Mouse (Mus musculus) granulocyte monocyte progenitor cell, adult 5-6 weeks (primary cell): ENCODE measurements around the gene Olfr1428. TPM values are rescaled to one million over a fixed set of nuclear protein-coding genes. Genes with fewer than 3 reads are reported as not detected.
"Not testable (repeated sequence)": the region's sequence is repeated elsewhere in the genome, so short reads cannot be mapped to it uniquely, and the experiment has no call there.

ENCODE experiments used
- ATAC-seq: replicated peaks from 2 replicates; pipeline ENCODE4 v1.8.0; 2016; ENCODE audit warnings: mild to moderate bottlenecking, moderate TSS enrichment, inconsistent platforms; ENCODE audit not compliant: poor library complexity, severe bottlenecking
- total RNA-seq, 2 experiments: library from RNA; stranded (forward) in 1 of 2; stranded (reverse) in 1 of 2; fragments of 200-712, 200-1000 nt in 1 of 2; fragments of >200 nt in 1 of 2; fragmentation: Nextera tagmentation in 1 of 2; gene quantifications; 2 replicates each; pipeline ENCODE4 v1.2.3; 2014 to 2017

Olfr1428 gene
- total RNA-seq (2014; fragmentation: Nextera tagmentation) (not detected in 2 replicates), total RNA-seq (2017) (not detected in 2 replicates)

DNA sequence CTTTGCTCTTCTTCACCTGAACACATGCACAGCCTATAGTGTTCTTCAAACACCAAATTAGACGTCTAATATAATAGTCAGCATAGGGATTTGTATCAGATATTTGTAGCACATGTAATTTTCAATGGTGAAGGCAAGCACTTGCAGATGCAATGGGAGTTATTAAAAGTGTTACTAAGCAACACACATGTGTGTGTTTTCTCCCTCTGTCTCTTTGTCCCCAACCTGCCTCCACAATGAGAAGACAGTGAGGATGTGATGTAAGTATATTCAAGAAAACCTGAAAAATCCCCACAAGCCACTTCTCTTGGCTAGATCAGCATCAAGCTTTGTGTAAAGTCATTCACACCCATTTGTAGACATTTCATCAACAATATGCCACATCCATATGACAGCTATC, at the start of gene Olfr1428:
Gene Olfr1428 (minus strand): TSS at position 101 of the 400 bp plus-strand sequence.
- ATAC-seq, result no peak

DNA sequence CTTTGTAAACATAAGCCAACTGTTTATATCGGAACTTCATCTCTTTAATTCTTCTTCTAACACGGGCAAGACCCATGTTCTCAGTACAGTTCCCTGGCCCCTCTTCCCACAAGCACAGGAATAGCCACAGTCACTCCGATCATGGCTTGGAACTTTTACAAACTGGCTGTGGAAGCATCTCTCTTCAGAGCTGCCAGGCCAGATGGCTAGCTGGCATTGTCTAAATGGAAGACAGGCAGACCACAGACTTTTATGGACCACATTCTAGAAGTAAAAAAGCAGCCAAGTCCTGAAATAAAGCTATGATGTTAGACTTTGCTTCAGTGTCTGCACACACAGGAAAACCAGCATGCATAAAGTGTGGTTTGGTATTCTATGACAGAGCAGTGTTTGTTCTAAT, 29.8 kb upstream of the Olfr1428 start:
- ATAC-seq, result no peak

DNA sequence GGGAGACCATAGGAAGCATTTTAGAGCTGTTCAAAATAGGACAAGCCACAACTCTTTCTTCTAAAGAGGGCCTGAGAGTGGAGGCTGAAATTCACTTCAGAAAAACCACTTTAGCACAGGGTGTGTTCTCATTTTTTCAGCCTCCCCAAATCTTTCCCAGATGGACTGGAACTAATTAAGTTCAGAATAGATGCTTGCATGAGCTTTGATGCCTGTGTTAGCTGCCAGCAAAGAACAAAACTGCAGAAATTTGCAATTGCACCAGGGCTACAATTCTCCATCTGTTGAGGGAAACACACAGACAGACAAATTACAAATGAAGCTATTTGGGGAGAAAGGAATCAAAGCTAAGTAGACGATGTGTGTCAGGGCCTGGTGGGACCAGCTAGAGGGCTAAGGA, 27.7 kb upstream of the Olfr1428 start:
- no peak for ATAC-seq

DNA sequence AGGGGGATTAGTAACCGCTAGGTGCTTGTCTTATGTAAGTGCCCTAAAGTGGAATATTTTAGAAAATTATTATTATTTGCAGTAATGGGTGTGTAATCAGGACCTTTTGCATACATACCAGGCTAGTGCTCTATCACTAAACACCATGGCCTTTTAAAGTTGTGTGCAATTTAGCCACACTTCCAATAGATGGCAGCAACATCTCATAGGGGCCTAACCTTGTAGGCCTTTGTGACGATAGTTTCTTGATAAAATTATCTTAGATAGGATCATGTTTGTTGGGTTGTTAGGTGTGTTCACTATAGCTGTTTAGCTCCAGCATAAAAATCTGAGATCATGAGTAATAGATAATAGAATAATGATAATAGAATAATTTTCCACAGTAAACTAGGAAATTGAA, 18.6 kb upstream of the Olfr1428 start:
- ATAC-seq, result peak; percentile 78

DNA sequence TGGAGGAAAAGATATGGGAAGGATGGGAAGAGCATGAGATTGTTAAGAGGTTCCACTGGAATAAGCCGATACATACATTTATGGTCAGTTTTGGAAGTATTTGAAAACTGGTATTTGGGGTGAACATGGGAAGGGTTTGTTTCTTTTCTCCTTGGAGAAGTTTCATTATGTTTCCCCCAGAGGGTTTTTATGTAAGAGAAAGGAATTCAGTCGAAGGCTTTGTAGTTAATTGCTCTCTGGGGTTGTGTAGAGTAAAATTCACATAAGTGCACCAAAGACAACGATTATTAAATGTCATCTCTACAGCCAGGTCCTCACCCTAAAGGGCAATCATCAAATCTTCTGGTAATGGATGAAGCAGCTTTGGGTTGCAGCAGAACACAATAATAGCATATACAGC, 7.4 kb upstream of the Olfr1428 start, which contains the start of gene Olfr76:
Gene Olfr76 (minus strand): TSS at position 101 of the 400 bp plus-strand sequence.
- ATAC-seq, result no peak

DNA sequence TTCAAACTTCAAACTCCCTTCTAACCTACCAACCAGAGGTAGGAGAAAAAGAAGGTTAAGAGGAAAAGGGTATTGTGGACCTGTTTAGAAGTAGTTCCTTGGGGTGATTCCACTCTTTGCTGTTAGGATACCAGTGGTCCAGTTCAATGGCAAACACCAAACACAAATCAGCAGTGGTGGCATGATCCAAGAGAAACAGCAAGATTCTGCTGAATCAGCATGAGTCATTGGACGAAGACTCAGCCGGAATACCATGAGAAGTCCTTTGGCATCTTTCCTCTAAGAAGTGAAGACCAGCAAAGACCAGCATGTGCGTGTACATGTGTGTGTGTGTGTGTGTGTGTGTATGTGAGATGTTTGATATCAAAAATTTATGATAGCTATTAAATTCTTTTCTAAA, 767 bp upstream of the Olfr1428 start:
- no peak for ATAC-seq

DNA sequence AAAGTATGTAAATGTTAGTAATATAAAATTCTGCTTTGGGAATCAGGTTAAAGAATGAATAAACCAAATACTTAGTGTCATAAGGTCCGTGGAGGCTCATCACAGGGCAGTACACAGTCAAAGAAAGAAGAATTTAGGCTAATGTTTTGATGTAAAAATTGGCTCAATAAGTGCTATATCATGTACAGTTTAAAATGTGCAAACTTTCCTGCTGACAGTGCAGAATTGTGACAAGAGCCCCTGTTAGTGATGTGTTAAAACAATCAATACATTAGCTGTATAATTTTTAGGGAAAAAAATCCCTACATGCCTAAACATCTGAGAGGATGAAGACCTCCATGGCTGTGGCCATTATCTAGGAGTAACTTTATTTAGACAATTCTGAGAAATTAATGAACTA, 1.9 kb downstream of the Olfr1428 start:
- ATAC-seq, result no peak

DNA sequence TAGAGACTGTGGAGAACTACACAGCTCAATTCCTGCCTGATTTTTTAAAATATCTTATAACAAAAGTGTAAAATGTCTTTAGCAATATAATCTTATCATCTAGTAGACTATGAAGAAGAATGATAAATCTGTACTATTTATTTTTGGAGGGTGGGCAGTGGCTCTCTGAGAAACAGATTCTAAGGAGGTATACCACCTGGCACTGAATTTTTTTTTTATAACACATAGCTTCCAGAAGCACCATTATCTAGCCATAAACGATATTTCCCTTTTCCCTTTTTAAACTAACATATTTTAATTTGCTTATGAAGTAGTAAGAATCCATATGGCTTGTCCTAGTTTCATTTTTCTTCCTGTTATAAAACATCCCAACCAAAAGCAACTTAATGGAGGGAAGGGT, 11.2 kb downstream of the Olfr1428 start:
- no peak for ATAC-seq

DNA sequence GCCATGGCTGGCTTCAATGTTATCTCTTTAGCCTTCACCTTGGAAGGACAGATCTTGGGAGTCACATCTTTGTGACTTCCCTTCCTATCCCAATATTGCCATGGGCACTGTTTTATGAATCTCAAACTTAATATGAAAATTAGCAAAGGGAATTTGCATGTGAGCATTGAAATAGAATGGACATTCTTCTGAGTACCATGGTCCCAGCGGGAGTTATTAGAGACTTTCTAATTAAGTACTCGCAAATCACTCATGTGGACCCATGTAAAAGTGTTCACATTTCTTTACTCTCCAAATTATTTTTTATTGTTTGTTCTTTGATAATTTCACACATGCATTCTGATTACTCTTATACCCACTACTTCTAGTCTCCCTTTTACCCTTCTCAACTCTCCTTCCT, 12.5 kb downstream of the Olfr1428 start, which contains the start of gene Olfr1427:
Gene Olfr1427 (minus strand): TSS at position 101 of the 400 bp plus-strand sequence.
- no peak for ATAC-seq

DNA sequence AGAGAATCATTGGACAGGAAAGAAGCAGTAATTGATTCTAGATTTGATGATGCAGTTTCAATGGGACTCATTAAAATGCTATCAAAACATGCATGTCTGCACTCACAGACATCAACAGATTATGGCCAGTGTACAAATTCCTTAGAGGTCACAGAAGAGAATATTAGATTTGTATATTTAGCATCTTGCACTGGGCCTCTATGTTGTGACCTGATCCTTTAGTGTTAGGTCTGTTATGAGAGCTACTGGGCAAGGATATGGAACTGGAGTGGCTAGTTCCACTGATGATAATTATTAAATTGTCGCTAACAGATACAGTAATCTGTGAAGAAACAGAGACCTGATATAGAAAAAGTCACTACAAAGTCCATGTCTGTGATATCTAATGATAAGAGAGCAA, 23.8 kb downstream of the Olfr1428 start, which contains the start of gene Olfr1426:
Gene Olfr1426 (minus strand): TSS at position 101 of the 400 bp plus-strand sequence.
- ATAC-seq, result no peak

DNA sequence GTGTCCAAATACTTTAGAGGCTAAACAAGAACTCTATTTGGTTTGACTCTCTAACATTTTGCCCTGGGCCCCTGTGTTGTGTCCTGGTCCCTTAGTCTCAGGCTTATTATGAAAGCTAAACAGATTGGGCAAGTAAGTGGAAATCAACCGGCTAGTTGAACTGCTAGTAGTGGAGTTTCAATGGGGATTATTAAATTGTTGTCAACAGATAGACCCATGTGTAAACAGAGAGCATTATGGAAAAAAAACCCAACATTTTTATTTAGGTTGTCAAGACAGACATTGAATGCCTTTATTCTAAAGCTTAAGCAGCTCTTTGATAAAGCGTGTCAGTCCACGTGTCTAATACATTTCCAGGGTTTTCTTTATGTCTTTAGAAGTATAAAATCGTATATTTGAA, 38.1 kb downstream of the Olfr1428 start, which contains the start of gene Olfr1425:
Gene Olfr1425 (minus strand): TSS at position 101 of the 400 bp plus-strand sequence.
- ATAC-seq, result not testable (repeated sequence)

DNA sequence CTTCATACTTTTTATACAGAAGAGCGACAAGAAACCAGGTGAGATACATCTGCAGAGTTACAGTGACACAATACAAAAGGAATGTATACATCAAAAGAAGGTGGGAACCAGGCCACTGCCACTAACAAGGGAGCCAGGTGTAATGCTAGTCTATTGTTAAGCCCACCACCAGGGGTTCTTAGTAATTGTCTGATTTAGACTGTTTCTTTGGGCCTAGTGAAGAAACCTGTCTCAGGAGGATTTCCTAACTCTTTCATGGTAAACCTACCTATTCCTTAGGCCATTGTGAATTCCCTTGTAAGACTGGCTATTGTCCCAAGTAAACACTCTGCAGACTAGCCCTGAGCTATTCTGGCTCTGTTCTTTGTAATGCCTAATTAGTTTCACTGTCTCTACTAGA, 46.2 kb downstream of the Olfr1428 start:
- not testable (repeated sequence) for ATAC-seq

DNA sequence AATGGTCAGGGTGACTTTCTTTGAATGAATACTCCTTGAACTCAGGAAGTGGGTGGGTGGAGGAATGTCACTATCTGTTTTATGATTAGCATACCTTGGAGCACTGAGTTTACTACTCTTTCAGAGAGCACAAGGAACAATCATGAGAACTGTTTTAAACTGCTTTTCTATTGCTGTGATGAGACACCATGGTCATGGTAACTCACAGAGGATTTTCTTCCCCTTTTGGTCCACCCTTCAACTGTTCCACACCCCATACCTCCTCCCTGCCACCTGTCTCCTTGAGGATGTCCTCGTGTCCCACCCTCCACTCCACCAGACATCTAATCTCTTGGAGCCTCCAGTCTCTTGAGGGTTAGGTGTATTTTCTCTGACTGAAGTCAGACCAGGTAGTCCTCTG, 47.9 kb downstream of the Olfr1428 start:
- ATAC-seq, result not testable (repeated sequence)

DNA sequence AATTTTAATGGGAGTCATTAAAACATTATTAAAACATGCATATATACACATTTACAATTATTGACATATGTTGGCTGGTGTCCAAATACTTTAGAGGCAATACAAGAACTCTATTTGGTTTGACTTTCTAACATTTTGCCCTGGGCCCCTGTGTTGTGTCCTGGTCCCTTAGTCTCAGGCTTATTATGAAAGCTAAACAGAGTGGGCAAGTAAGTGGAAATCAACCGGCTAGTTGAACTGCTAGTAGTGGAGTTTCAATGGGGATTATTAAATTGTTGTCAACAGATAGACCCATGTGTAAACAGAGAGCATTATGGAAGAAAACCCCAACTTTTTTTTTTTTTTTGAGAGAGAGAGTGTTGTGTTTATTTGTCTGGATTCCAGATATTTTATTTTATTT, 53.1 kb downstream of the Olfr1428 start, which contains the start of gene Olfr1424:
Gene Olfr1424 (minus strand): TSS at position 101 of the 400 bp plus-strand sequence.
- ATAC-seq, result not testable (repeated sequence)

Other genes starting within 250 kb of the Olfr1428 start
- not detected in 2 replicates for gene Olfr1419, start 240.8 kb downstream of the Olfr1428 start, total RNA-seq (2014; fragmentation: Nextera tagmentation)
- not detected in 2 replicates for gene Olfr1419, start 240.8 kb downstream of the Olfr1428 start, total RNA-seq (2017)
- not detected in 2 replicates for gene Olfr1420, start 229.3 kb downstream of the Olfr1428 start, total RNA-seq (2014; fragmentation: Nextera tagmentation)
- gene Olfr1420, start 229.3 kb downstream of the Olfr1428 start, total RNA-seq (2017), result not detected in 2 replicates
- gene Patl1, start 203.5 kb downstream of the Olfr1428 start, total RNA-seq (2014; fragmentation: Nextera tagmentation), result 33.2 and 43.7 TPM in 2 replicates
- gene Patl1, start 203.5 kb downstream of the Olfr1428 start, total RNA-seq (2017), result 12.6 and 12.8 TPM in 2 replicates
- 39.1 and 46.5 TPM in 2 replicates for gene Osbp, start 150.0 kb downstream of the Olfr1428 start, total RNA-seq (2014; fragmentation: Nextera tagmentation)
- 35.2 and 42.3 TPM in 2 replicates for gene Osbp, start 150.0 kb downstream of the Olfr1428 start, total RNA-seq (2017)
- not detected in 2 replicates for gene Olfr1423, start 74.6 kb downstream of the Olfr1428 start, total RNA-seq (2014; fragmentation: Nextera tagmentation)
- not detected in 2 replicates for gene Olfr1423, start 74.6 kb downstream of the Olfr1428 start, total RNA-seq (2017)
- gene Olfr1424, start 53.2 kb downstream of the Olfr1428 start, total RNA-seq (2014; fragmentation: Nextera tagmentation), result not detected in 2 replicates
- not detected in 2 replicates for gene Olfr1424, start 53.2 kb downstream of the Olfr1428 start, total RNA-seq (2017)
- not detected in 2 replicates for gene Olfr1425, start 38.2 kb downstream of the Olfr1428 start, total RNA-seq (2014; fragmentation: Nextera tagmentation)
- gene Olfr1425, start 38.2 kb downstream of the Olfr1428 start, total RNA-seq (2017), result not detected in 2 replicates
- gene Olfr1426, start 23.9 kb downstream of the Olfr1428 start, total RNA-seq (2014; fragmentation: Nextera tagmentation), result not detected in 2 replicates
- gene Olfr1426, start 23.9 kb downstream of the Olfr1428 start, total RNA-seq (2017), result not detected in 2 replicates
- gene Olfr1427, start 12.6 kb downstream of the Olfr1428 start, total RNA-seq (2014; fragmentation: Nextera tagmentation), result not detected in 2 replicates
- not detected in 2 replicates for gene Olfr1427, start 12.6 kb downstream of the Olfr1428 start, total RNA-seq (2017)
- gene Olfr76, start 7.3 kb upstream of the Olfr1428 start, total RNA-seq (2014; fragmentation: Nextera tagmentation), result not detected in 2 replicates
- gene Olfr76, start 7.3 kb upstream of the Olfr1428 start, total RNA-seq (2017), result not detected in 2 replicates
- gene Olfr1555-ps1, start 54.2 kb upstream of the Olfr1428 start, total RNA-seq (2014; fragmentation: Nextera tagmentation), result not detected in 2 replicates
- gene Olfr1555-ps1, start 54.2 kb upstream of the Olfr1428 start, total RNA-seq (2017), result not detected in 2 replicates
- not detected in 2 replicates for gene Olfr1431, start 84.7 kb upstream of the Olfr1428 start, total RNA-seq (2014; fragmentation: Nextera tagmentation)
- gene Olfr1431, start 84.7 kb upstream of the Olfr1428 start, total RNA-seq (2017), result not detected in 2 replicates
- gene Olfr1432, start 116.7 kb upstream of the Olfr1428 start, total RNA-seq (2014; fragmentation: Nextera tagmentation), result not detected in 2 replicates
- gene Olfr1432, start 116.7 kb upstream of the Olfr1428 start, total RNA-seq (2017), result not detected in 2 replicates
- gene Olfr262, start 125.8 kb upstream of the Olfr1428 start, total RNA-seq (2014; fragmentation: Nextera tagmentation), result not detected in 2 replicates
- not detected in 2 replicates for gene Olfr262, start 125.8 kb upstream of the Olfr1428 start, total RNA-seq (2017)
- gene Olfr235, start 145.1 kb upstream of the Olfr1428 start, total RNA-seq (2014; fragmentation: Nextera tagmentation), result not detected in 2 replicates
- gene Olfr235, start 145.1 kb upstream of the Olfr1428 start, total RNA-seq (2017), result not detected in 2 replicates
- gene Olfr1434, start 164.0 kb upstream of the Olfr1428 start, total RNA-seq (2014; fragmentation: Nextera tagmentation), result not detected in 2 replicates
- gene Olfr1434, start 164.0 kb upstream of the Olfr1428 start, total RNA-seq (2017), result not detected in 2 replicates
- not detected in 2 replicates for gene Olfr1436, start 183.2 kb upstream of the Olfr1428 start, total RNA-seq (2014; fragmentation: Nextera tagmentation)
- not detected in 2 replicates for gene Olfr1436, start 183.2 kb upstream of the Olfr1428 start, total RNA-seq (2017)
- gene Olfr1437, start 209.2 kb upstream of the Olfr1428 start, total RNA-seq (2014; fragmentation: Nextera tagmentation), result not detected in 2 replicates
- gene Olfr1437, start 209.2 kb upstream of the Olfr1428 start, total RNA-seq (2017), result not detected in 2 replicates
- gene Olfr1438-ps1, start 220.0 kb upstream of the Olfr1428 start, total RNA-seq (2014; fragmentation: Nextera tagmentation), result not detected in 2 replicates
- not detected in 2 replicates for gene Olfr1438-ps1, start 220.0 kb upstream of the Olfr1428 start, total RNA-seq (2017)